Mouse (Mus musculus) midbrain, embryonic 13.5 days (tissue): Measurements from ENCODE around the gene Cd9. TPM values are rescaled to one million over a fixed set of nuclear protein-coding genes. Genes with fewer than 3 reads are reported as not detected.

ENCODE experiments used
- ATAC-seq: fragments of 200-750 bp; cut with Nextera tagmentation; 2 replicates; pipeline ENCODE4 v1.8.0; 2017; ENCODE audit warnings: mild to moderate bottlenecking, moderate TSS enrichment, moderate library complexity
- H3K27ac ChIP-seq: fragments of 300-500 bp; sonication (generic); 2 replicates; pipeline ENCODE4 v1.5.1; 2015; ENCODE audit warnings: inconsistent platforms, mild to moderate bottlenecking, moderate library complexity
- H3K27me3 ChIP-seq: fragments of 300-500 bp; sonication (generic); 2 replicates; pipeline ENCODE4 v1.6.1; 2015; ENCODE audit warnings: mild to moderate bottlenecking, inconsistent platforms
- H3K36me3 ChIP-seq: fragments of 300-500 bp; sonication (generic); 2 replicates; pipeline ENCODE4 v1.6.1; 2015; ENCODE audit warnings: mild to moderate bottlenecking, inconsistent platforms
- H3K4me1 ChIP-seq: fragments of 300-500 bp; sonication (generic); replicated peaks from 2 replicates; pipeline ENCODE4 v1.6.1; 2015; ENCODE audit warnings: inconsistent platforms
- H3K4me2 ChIP-seq: fragments of 300-500 bp; sonication (generic); replicated peaks from 2 replicates; pipeline ENCODE4 v1.6.1; 2015; ENCODE audit warnings: moderate library complexity, mild to moderate bottlenecking, inconsistent platforms
- H3K4me3 ChIP-seq: fragments of 300-500 bp; sonication (generic); replicated peaks from 2 replicates; pipeline ENCODE4 v1.5.1; 2015; ENCODE audit warnings: mild to moderate bottlenecking, inconsistent platforms
- H3K9ac ChIP-seq: fragments of 300-500 bp; sonication (generic); replicated peaks from 2 replicates; pipeline ENCODE4 v1.6.1; 2015; ENCODE audit warnings: mild to moderate bottlenecking, inconsistent platforms
- H3K9me3 ChIP-seq: fragments of 300-500 bp; sonication (generic); 2 replicates; pipeline ENCODE4 v1.6.1; 2016; ENCODE audit warnings: mild to moderate bottlenecking, inconsistent platforms
- WGBS: fragments of 180-500 bp; shearing (Covaris S2); methylation state at CpG from one replicate; pipeline ENCODE4 v1.1.7; 2015; 5-methylcytosine and 5-hydroxymethylcytosine counted together
- polyA plus RNA-seq: library from polyadenylated mRNA; unstranded; fragments of >200 nt; fragmentation: Nextera tagmentation; extraction: Ambion mirVana; gene quantifications from 2 replicates; pipeline ENCODE4 v1.2.1, GENCODE M21; 2015

Gene Cd9
- 33.0 and 36.0 TPM in 2 replicates for polyA plus RNA-seq

DNA sequence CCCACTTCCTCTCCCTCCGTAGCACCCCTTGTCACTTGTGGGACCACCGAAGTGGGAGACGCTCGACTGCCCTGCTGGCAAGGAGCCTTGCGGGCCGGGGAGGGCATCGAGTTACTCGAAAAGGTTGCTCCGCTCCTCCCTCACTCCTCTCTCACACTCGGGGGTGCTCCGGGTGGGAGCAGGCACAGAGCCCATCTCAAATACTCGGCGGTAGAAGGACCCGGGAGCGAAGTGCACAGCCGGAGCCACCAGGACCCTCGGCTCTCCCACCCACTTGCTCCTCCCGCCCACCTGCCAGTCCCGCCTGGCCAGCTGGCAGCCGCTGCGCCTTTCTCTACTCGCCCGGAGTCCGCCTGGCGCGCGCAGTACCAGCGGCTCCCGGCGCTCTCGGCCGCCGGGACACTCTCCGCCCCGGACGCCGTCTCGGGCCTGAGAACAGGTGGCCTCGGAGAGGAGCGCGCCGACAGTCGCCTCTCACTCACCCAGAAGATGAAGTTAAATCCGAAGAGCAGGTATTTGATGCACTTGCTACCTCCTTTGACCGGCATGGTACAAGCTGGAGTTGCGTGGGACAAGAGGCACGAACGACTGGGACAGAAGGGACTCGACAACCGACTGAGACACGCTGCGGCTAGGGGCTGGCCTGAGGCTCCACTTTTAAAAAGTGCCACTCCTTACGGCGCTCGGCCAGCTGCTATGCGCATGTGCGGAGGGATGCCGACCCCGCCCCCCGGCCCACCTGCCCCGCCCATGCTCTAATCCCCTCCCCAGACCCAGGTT, at the start of gene Cd9:
TSS of gene Cd9 (minus strand) at position 700 of the 780 bp plus-strand sequence.
- WGBS: under 1% methylated on average over 60 of the region's 61 CpGs
- Histone ChIP-seq H3K4me3 (peak within 1 kb of the TSS; percentile 60), H3K9ac (peak within 1 kb of the TSS; percentile 63), H3K9me3 (no peaks in the 10 kb centered on the region), H3K27ac (peak within 1 kb of the TSS; percentile 63; the same call in 1 of the 2 replicates), H3K4me1 (peaks cover 16% of the 10 kb centered on the region), H3K36me3 (no peaks in the 10 kb centered on the region), H3K4me2 (peak within 1 kb of the TSS; percentile 94), H3K27me3 (peaks cover 41% of the 10 kb centered on the region)
- peak; percentile 82 for ATAC-seq

DNA sequence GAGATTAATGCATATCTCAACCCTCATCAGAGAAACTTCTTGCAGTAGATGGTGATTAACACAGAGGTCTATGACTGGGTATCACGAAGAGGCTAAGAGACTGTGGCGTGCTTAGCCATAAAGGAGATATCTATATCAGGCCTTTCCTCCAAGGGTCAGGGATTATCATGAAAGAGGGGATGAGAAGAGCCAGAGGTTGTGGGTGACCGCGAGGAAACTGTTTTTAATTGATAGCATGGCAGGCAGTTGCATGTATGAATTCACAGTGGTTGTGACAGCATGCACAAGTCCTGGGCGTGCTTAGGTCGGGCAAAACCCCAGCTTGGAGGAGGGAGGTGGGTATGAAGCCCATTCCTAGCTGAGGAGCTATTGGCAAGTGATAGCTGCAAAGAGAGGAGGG, 46.7 kb upstream of the Cd9 start:
- WGBS: 86% methylated on average over 6 of the region's 6 CpGs
- Histone ChIP-seq H3K9me3 (no peaks in the 10 kb centered on the region), H3K9ac (no peak overlapping the region), H3K4me2 (no peak overlapping the region), H3K27me3 (no peaks in the 10 kb centered on the region), H3K27ac (no peak overlapping the region), H3K4me3 (no peak overlapping the region), H3K36me3 (no peaks in the 10 kb centered on the region), H3K4me1 (no peaks in the 10 kb centered on the region)
- ATAC-seq: no peak

GRCm38 (mm10) chr6:125540826-125541225, 46.2 kb upstream of the Cd9 start:
- Histone ChIP-seq H3K27ac (no peak overlapping the region), H3K9me3 (no peaks in the 10 kb centered on the region), H3K9ac (no peak overlapping the region), H3K4me3 (no peak overlapping the region), H3K36me3 (no peaks in the 10 kb centered on the region), H3K4me2 (no peak overlapping the region), H3K27me3 (no peaks in the 10 kb centered on the region), H3K4me1 (no peaks in the 10 kb centered on the region)
- ATAC-seq: no peak
- WGBS: 91% methylated on average over 6 of the region's 6 CpGs

DNA sequence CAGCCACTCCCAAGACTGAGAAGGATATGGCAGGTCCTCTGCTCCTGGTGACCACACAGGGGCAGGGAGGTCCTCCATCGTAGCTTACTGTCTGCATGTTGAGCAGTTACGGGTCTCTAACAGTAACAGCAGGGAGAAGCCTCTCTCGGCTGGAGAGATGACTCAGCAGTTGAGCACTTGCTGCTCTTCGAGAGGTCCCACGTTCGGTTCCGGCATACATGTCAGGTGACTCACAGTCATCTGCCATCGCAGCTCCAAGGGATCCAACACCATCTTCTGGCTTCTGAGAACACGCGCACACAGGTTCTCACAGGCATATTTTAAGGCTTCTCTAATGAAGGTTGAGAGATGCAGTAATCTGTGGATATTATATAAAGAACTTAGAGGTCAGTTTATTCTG, 45.6 kb upstream of the Cd9 start:
- no peaks in the 10 kb centered on the region for H3K9me3 ChIP-seq

DNA sequence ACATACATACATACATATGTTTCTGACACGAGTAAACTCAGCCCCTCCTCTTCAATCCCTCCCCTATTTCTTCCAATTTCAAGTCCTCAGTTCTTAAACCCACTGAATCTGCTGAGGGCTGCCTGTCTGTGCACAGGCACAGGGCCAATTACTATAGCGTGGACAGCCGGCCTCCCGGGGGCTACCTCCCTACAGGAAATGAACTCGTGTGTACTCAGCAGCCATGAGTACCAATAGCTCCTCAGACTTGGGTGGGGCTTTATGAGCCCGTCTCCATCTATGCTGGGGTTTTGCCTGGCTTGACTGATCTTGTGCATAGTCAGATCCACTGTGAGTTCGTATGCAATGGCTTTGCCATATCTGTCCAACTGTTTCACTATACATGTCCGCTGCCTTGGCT, 44.8 kb upstream of the Cd9 start:
- no peak for ATAC-seq

More for the DNA sequence above, 45.6 kb upstream of the Cd9 start:
- no peak for ATAC-seq
- H3K27ac ChIP-seq: no peak overlapping the region
- no peak overlapping the region for H3K4me3 ChIP-seq
- no peaks in the 10 kb centered on the region for H3K4me1 ChIP-seq
- H3K4me2 ChIP-seq: no peak overlapping the region
- no peak overlapping the region for H3K9ac ChIP-seq
- WGBS: 88% methylated on average over 10 of the region's 10 CpGs
- no peaks in the 10 kb centered on the region for H3K27me3 ChIP-seq
- no peaks in the 10 kb centered on the region for H3K36me3 ChIP-seq

DNA sequence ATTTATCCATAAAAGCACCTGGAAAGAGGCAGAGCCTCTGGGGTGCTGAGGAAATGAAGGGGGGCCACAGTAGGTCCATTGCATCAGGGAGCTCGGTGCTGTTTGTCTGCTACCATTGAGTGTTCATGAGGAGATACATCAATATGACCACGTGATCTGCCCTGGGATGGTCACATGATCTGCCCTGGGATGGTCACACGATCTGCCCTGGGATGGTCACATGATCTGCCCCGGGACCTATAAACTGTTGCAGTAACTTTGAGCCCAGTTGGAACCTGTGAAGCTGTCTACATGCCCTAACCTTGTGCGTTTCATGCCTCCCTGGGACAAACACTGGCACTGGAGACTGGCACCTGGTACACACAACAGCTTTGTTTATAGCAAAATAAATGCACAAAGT, 43.9 kb upstream of the Cd9 start:
- H3K9ac ChIP-seq: no peak overlapping the region
- no peaks in the 10 kb centered on the region for H3K9me3 ChIP-seq
- WGBS: 87% methylated on average over 5 of the region's 5 CpGs
- no peaks in the 10 kb centered on the region for H3K4me1 ChIP-seq
- no peaks in the 10 kb centered on the region for H3K36me3 ChIP-seq
- no peak overlapping the region for H3K4me3 ChIP-seq
- no peak overlapping the region for H3K27ac ChIP-seq
- no peaks in the 10 kb centered on the region for H3K27me3 ChIP-seq
- no peak for ATAC-seq
- no peak overlapping the region for H3K4me2 ChIP-seq

More for the DNA sequence above, 44.8 kb upstream of the Cd9 start:
- Histone ChIP-seq H3K9me3 (no peaks in the 10 kb centered on the region), H3K27me3 (no peaks in the 10 kb centered on the region), H3K36me3 (no peaks in the 10 kb centered on the region), H3K4me1 (no peaks in the 10 kb centered on the region), H3K27ac (no peak overlapping the region), H3K9ac (no peak overlapping the region), H3K4me3 (no peak overlapping the region), H3K4me2 (no peak overlapping the region)
- 81% methylated on average over 8 of the region's 8 CpGs for WGBS

- H3K4me3 ChIP-seq: no peak overlapping the region
- no peaks in the 10 kb centered on the region for H3K27me3 ChIP-seq
- H3K36me3 ChIP-seq: no peaks in the 10 kb centered on the region
- no peaks in the 10 kb centered on the region for H3K4me1 ChIP-seq
- no peak for ATAC-seq
- no peak overlapping the region for H3K4me2 ChIP-seq
- no peaks in the 10 kb centered on the region for H3K9me3 ChIP-seq
- no peak overlapping the region for H3K9ac ChIP-seq
- 83% methylated on average over 5 of the region's 5 CpGs for WGBS
- no peak overlapping the region for H3K27ac ChIP-seq
These were observed 40.4 kb upstream of the Cd9 start for GRCm38 (mm10) chr6:125534990-125535389.

DNA sequence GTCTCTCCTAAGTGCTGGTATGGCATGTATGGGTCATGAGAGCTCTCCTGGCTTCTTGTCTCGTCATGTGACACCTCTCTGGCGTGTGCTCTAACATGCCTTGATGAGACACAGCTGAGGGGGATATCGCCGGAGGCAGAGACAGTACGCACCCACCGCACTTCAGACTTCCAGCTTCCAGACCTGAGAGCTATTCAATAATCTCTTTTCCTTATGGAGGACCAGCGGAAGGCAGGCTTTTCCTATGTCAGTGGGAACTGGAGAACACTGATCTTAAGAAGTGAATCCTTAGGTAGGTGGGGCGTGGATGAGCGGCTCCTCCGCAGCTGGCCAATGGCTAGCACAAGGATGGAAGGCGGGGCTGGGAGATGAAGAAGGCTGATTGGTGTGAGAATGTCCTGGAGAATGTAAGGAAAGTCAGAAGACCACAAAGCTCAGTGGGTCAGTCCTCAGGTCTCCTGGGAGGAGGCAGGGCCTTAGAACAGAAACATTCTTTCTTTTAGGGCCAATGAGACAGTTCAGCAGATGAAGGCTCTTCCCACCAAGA, 38.6 kb upstream of the Cd9 start:
- no peak overlapping the region for H3K4me2 ChIP-seq
- H3K4me1 ChIP-seq: no peaks in the 10 kb centered on the region
- H3K9me3 ChIP-seq: no peaks in the 10 kb centered on the region
- H3K27me3 ChIP-seq: no peaks in the 10 kb centered on the region
- ATAC-seq: no peak
- H3K4me3 ChIP-seq: no peak overlapping the region
- WGBS: 88% methylated on average over 11 of the region's 11 CpGs
- H3K27ac ChIP-seq: no peak overlapping the region
- no peak overlapping the region for H3K9ac ChIP-seq
- H3K36me3 ChIP-seq: no peaks in the 10 kb centered on the region

GRCm38 (mm10) chr6:125529479-125529878, 34.9 kb upstream of the Cd9 start:
- no peak for ATAC-seq
- no peaks in the 10 kb centered on the region for H3K36me3 ChIP-seq
- 90% methylated on average over 5 of the region's 5 CpGs for WGBS

GRCm38 (mm10) chr6:125528614-125529200, 34.1 kb upstream of the Cd9 start:
- Histone ChIP-seq H3K4me2 (no peak overlapping the region), H3K4me1 (no peaks in the 10 kb centered on the region), H3K36me3 (no peaks in the 10 kb centered on the region), H3K9ac (no peak overlapping the region), H3K4me3 (no peak overlapping the region), H3K9me3 (no peaks in the 10 kb centered on the region), H3K27ac (no peak overlapping the region), H3K27me3 (no peaks in the 10 kb centered on the region)
- 82% methylated on average over 9 of the region's 9 CpGs for WGBS
- ATAC-seq: no peak

More at GRCm38 (mm10) chr6:125529479-125529878, 34.9 kb upstream of the Cd9 start:
- Histone ChIP-seq H3K4me3 (no peak overlapping the region), H3K9ac (no peak overlapping the region), H3K27me3 (no peaks in the 10 kb centered on the region), H3K27ac (no peak overlapping the region), H3K4me1 (no peaks in the 10 kb centered on the region), H3K4me2 (no peak overlapping the region), H3K9me3 (no peaks in the 10 kb centered on the region)

GRCm38 (mm10) chr6:125526066-125526465, 31.5 kb upstream of the Cd9 start:
- Histone ChIP-seq H3K4me3 (no peak overlapping the region), H3K9me3 (no peaks in the 10 kb centered on the region), H3K36me3 (no peaks in the 10 kb centered on the region), H3K27me3 (no peaks in the 10 kb centered on the region), H3K4me1 (no peaks in the 10 kb centered on the region), H3K27ac (no peak overlapping the region), H3K4me2 (no peak overlapping the region), H3K9ac (no peak overlapping the region)
- ATAC-seq: no peak
- 67% methylated on average over 3 of the region's 3 CpGs for WGBS

DNA sequence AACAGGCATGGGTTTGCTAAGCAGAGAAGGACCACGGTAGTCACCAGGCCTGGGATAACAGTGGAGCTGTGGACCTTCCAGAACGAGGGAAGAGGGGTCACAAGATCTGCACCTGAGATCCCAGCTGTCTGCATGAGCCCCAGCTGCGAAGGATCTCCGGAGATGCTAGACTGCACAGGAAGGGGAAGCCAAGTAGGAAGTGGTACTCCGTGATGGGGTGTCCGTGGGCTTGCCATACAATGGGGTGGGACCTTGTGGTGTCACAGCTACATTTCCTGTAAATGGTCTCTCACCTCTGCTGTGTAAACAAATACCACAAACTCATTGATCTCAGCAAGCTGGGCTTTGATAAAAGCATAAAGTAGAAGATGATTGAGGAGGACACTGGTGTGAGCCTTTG, 29.4 kb upstream of the Cd9 start:
- H3K27me3 ChIP-seq: no peaks in the 10 kb centered on the region
- H3K4me2 ChIP-seq: no peak overlapping the region
- no peak overlapping the region for H3K27ac ChIP-seq
- H3K4me3 ChIP-seq: no peak overlapping the region
- WGBS: 92% methylated on average over 6 of the region's 6 CpGs
- no peaks in the 10 kb centered on the region for H3K9me3 ChIP-seq
- no peaks in the 10 kb centered on the region for H3K4me1 ChIP-seq
- H3K9ac ChIP-seq: no peak overlapping the region
- H3K36me3 ChIP-seq: no peaks in the 10 kb centered on the region
- no peak for ATAC-seq
